Mouse (Mus musculus) layer of hippocampus, postnatal 10 days (tissue): ENCODE data around the gene Enho. TPM values are rescaled to one million over a fixed set of nuclear protein-coding genes. Genes with fewer than 3 reads are reported as not detected.
"Not testable (repeated sequence)": the region's sequence is repeated elsewhere in the genome, so short reads cannot be mapped to it uniquely, and the experiment has no call there.

ENCODE experiments used
- DNase-seq, 2 experiments: peaks; one replicate each; pipeline ENCODE4 v3.0.0; 2021; ENCODE audit warnings: low spot score in 2 of 2
- long read RNA-seq: library from polyadenylated mRNA; stranded (forward); transcript quantifications from one replicate; pipeline ENCODE4 v2.0.0, GENCODE M21; 2023
- total RNA-seq, 2 experiments: library from RNA; stranded (reverse); gene quantifications; 2 replicates each; pipeline ENCODE4 v1.2.3; 2021

Enho gene
- total RNA-seq = 10 to 100 TPM; 63.4 to 66.5 TPM
- long read RNA-seq, transcript Enho-201 (2 exons, 1,269 nt) = major isoform, 196 of 201 reads
- long read RNA-seq, partial matches to known transcripts = 0 of 201 reads
- long read RNA-seq, other reads (novel, unspliced or antisense) = 5 of 201 reads

GRCm38 (mm10) chr4:41639913-41640507 lies at the start of gene Enho:
Gene Enho (minus strand): TSS chr4:41640324.
- peak; percentile 98 for DNase-seq

- DNase-seq = not testable (repeated sequence)
These were observed 48.4 kb upstream of the Enho start for GRCm38 (mm10) chr4:41688562-41688961.

- peak in 1 of 2 experiments; percentile 40 for DNase-seq
These were observed 45.9 kb upstream of the Enho start for GRCm38 (mm10) chr4:41685882-41686492.

GRCm38 (mm10) chr4:41684931-41685453 lies 44.9 kb upstream of the Enho start:
- not testable (repeated sequence) for DNase-seq

- DNase-seq = not testable (repeated sequence)
These were observed 44.2 kb upstream of the Enho start for GRCm38 (mm10) chr4:41684131-41684930.

GRCm38 (mm10) chr4:41683303-41683702 lies 43.2 kb upstream of the Enho start:
- DNase-seq = not testable (repeated sequence)

GRCm38 (mm10) chr4:41682789-41683188 lies 42.7 kb upstream of the Enho start:
- DNase-seq = no peak

GRCm38 (mm10) chr4:41681947-41682346 lies 41.8 kb upstream of the Enho start:
- peak in 1 of 2 experiments; percentile 28 for DNase-seq

GRCm38 (mm10) chr4:41681176-41681575 lies 41.1 kb upstream of the Enho start:
- DNase-seq = peak in 1 of 2 experiments; percentile 44

- DNase-seq = no peak
These were observed 39.2 kb upstream of the Enho start for GRCm38 (mm10) chr4:41679291-41679690.

GRCm38 (mm10) chr4:41678863-41679262 lies 38.7 kb upstream of the Enho start:
- DNase-seq = no peak

- peak; percentile 33 to 49 for DNase-seq
These were observed 37.0 kb upstream of the Enho start for GRCm38 (mm10) chr4:41677006-41677629.

- DNase-seq = peak; percentile 22 to 43
These were observed 36.3 kb upstream of the Enho start for GRCm38 (mm10) chr4:41676248-41677005.

- no peak for DNase-seq
These were observed 33.1 kb upstream of the Enho start for GRCm38 (mm10) chr4:41673186-41673585.

GRCm38 (mm10) chr4:41672522-41672963 lies 32.4 kb upstream of the Enho start:
- no peak for DNase-seq

- no peak for DNase-seq
These were observed 31.9 kb upstream of the Enho start for GRCm38 (mm10) chr4:41671963-41672480.

- DNase-seq = no peak
These were observed 31.4 kb upstream of the Enho start for GRCm38 (mm10) chr4:41671500-41671899.

GRCm38 (mm10) chr4:41670836-41671235 lies 30.7 kb upstream of the Enho start:
- no peak for DNase-seq

- no peak for DNase-seq
These were observed 26.5 kb upstream of the Enho start for GRCm38 (mm10) chr4:41666646-41667045.
